Mouse (Mus musculus) mouse trophoblast stem cell (cell line): ENCODE measurements at regions not wholly inside any gene's neighbourhood (a gene's known extent, or its start where the extent isn't known, plus 50 kb on each side); places are given as distances from the start of the nearest gene placed in this dataset.

ENCODE experiments used
- in situ Hi-C, 2 experiments: fragments of 300-500 bp; cut with MseI, MboI; formaldehyde crosslinking; loops; 2 replicates in 1 of 2; 3 replicates in 1 of 2; pipeline ENCODE4 v1.15.1; 2025

- in situ Hi-C loops, result no loop called here
Observed at GRCm38 (mm10) chr9:52591188-52591587, 88.4 kb downstream of the AI593442 start.

GRCm38 (mm10) chr9:52574066-52574465, 105.5 kb downstream of the AI593442 start:
- in situ Hi-C loops, result no loop called here

DNA sequence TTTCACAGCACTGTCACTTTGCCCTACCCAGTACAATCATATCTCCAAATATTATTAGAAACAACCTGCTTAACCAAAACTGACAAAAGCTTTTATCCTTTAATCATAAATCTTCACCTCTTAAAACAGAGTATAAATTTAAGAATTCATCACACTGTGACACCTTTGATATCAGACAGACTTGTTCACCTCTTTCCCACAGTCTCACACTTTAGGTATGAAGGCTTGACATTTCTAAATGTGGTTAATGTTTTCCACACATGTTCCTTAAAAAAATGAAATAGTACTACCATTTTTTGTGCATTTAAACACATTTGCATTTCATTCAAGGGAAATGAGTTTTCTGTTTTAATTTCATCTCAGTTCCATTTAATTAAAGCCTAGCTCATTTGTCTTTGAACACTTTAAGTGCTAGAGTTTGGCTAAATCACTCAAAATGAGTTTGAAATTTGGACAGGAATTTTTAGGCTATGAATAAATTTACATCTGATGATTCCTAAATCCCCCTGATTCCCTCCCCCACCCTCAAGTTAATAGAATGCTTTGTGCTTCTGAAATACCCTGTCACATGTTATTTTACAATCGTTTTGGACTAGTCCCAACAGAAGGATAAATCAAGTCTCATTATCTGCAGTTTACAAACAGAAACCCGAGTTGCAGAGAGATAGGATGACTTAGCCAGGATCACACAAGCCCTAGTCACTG, 127.9 kb downstream of the AI593442 start:
- in situ Hi-C loops, result no loop called here

DNA sequence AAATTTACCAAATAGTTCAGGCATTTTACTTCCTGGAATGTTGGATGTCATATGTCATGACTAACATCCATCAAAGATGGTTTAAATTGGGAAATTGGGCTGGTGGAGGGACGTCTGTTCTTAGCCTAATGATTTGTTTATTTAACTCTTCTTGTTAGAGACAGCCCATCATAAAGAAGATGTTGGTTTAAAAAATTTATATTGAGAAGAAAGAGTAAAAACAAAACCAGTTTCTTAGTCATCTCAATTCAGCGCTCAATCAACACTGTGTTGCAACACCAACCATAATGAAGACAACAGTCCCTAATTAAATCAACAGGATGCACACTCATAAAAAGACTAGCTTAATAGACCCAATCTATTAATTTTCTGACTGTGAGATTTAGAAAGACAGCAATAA, 133.5 kb downstream of the AI593442 start:
- in situ Hi-C loops, result no loop called here

- in situ Hi-C loops, result no loop called here
Observed at GRCm38 (mm10) chr9:52539086-52539485, 140.5 kb downstream of the AI593442 start.

DNA sequence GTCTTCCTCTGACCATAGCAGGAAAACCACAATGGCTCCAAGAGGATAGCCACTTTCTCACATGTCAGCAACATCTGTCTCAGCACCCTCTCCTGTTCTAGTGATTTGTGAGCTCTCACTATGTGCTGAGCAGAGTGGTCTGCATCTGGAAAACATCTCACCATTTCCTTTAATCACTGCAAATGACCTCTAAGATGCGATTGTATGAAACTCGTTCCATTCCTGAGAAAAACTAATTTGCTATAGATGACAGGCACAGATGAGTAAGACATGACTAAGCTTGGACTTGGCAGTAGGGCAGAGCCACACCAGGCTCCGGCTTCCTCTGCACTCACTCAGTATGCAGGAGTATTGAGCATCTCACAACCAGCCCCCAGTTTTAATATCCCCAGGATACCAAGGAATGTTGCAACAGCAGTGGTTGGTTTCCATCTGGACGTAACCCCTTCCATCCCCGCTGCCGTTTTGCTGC, 150.1 kb downstream of the AI593442 start:
- in situ Hi-C loops, result no loop called here

DNA sequence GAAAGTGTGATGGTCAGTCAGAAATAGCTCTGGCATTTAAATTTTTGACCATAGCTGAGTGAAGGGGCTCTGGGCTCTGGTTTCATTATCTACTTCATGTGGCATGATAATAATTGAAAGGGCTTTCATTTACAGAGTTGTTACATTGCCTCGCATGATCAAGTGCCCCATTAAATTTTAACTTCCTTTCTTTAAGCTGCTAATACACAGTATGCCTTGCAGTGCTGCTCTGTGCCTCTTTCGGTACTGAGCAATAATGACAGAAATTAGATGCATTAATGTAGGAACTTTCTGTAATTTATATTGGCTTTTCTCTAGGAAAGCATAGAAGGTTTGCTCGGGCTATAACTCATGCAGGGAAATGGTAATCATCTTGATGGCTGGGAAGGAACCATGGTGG, 179.1 kb downstream of the AI593442 start:
- in situ Hi-C loops, result no loop called here

GRCm38 (mm10) chr9:52495483-52496270, 183.9 kb downstream of the AI593442 start:
- in situ Hi-C loops, result no loop called here

DNA sequence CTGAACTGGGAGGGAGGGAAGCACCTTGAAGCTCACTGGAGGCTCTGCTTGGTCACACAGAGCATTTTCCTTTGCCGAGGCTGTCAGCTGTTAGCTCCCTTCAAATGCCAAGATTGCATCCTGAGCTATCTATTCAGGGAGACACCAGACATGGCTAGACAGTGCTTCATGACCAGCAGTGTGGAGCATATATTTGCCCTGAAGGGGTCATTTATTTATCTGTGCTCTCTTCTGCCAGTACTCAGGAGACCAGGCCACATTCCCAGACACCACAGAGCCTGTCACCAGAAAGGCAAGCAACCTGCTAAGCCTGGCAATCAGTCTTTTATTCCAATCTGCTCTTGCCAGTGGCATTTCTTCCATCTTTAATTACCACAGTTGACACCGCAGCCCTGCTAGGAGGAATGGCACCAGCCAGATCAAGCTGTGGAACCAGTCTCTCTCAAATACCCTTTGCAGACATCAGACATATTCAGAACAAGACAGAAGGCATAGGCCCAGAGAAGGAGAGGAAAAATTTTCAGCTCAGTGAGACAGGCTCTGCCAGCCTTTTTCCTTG, 186.6 kb downstream of the AI593442 start:
- in situ Hi-C loops, result no loop called here

- in situ Hi-C loops, result no loop called here
Observed at GRCm38 (mm10) chr9:52473555-52474196, 205.9 kb downstream of the AI593442 start.

- in situ Hi-C loops, result no loop called here
Observed at GRCm38 (mm10) chr9:52472859-52473258, 206.7 kb downstream of the AI593442 start.

GRCm38 (mm10) chr9:52458518-52458917, 221.1 kb downstream of the AI593442 start:
- in situ Hi-C loops, result no loop called here

- in situ Hi-C loops, result no loop called here
Observed at GRCm38 (mm10) chr9:52454445-52454844, 225.1 kb downstream of the AI593442 start.

DNA sequence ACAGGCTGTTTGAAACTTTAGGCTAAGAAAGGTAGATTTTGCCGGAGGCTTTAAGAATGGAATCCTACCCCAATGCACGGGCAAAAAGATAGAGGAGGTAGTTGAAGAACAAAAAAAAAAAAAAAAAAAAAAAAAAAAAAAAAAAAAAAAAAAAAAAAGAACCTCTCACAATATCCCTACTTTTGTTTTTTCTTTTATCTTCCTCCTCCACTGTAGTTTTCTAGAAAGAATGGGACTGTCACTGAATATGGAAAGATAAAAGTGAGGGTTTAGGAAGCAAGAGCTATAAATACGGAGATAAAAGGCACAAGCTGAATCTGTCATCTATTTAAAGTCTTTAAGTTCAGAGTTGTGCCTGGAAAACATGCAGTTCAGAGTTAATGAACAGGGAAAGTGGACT, 227.8 kb downstream of the AI593442 start:
- in situ Hi-C loops, result no loop called here

DNA sequence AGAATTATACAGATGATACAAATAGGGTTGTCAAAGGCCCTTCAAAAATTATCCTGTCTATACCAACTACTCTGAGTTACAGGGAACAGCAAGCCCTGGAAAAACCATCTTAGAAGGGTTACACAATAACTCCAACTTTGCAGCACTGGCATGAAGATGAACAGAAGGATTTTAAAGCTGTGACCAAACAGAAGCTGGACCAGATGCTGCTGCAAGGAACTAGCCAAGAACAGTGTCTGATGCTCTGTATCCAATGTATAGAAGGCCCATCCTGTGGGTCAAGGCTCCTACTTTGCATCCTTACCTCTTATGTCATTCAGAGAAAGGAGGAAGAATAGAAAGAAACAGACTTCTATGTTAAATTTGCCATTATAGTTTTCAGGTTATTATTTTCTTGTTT, 231.3 kb downstream of the AI593442 start:
- in situ Hi-C loops, result no loop called here

GRCm38 (mm10) chr9:52443228-52443627, 236.4 kb downstream of the AI593442 start:
- in situ Hi-C loops, result no loop called here

DNA sequence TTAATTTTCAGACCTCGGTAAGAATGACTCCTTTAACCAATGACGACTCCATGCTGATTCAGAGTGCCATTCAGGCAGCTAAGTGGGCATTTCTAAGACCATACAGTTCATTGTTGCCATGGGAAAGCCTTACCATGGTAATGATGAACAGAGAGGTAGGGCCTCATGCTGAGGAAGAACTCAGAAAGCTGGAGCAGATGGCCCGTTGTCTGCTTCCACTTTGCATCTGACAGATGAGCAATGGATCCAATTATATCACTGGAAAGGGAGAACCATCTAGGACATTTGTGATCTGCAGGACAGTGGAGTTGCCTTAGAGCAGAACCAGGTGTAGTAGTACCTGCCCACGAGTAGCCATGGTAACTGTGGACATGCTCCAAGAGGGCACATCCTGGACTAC, 245.4 kb downstream of the AI593442 start:
- in situ Hi-C loops, result no loop called here

- in situ Hi-C loops, result no loop called here
Observed at GRCm38 (mm10) chr9:52425413-52425812, 254.2 kb downstream of the AI593442 start.

DNA sequence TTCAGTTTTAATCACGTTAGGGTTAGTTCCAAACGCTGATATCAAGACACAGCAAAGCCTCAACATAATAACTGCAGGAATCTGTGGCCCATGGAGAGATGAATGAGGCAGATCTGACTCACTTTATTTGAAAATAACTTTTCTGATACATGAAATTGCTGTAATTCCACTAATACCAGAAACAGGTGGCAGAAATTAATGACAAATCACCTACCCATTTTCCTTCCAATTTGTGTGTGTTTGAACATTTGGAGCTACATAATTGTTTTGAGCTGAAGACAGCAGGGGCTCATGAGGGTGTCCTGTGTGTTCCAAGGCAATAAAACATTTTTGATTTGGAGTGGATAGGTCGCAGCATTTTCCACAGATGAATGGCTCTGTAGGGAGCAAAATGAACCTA, 254.2 kb upstream of the Zc3h12c start:
- in situ Hi-C loops, result no loop called here

GRCm38 (mm10) chr9:52415706-52416105, 247.3 kb upstream of the Zc3h12c start:
- in situ Hi-C loops, result no loop called here

GRCm38 (mm10) chr9:52407841-52408240, 239.5 kb upstream of the Zc3h12c start:
- in situ Hi-C loops, result no loop called here

GRCm38 (mm10) chr9:52402496-52402895, 234.1 kb upstream of the Zc3h12c start:
- in situ Hi-C loops, result no loop called here
